Mouse (Mus musculus) olfactory bulb, adult 2 months (tissue): Measurements from ENCODE around the gene Jun.

ENCODE experiments used
- CTCF ChIP-seq: fragments of 200-500 bp; IDR thresholded peaks from 2 replicates; pipeline ENCODE4 v1.5.1; 2012; ENCODE audit warnings: low read depth, mild to moderate bottlenecking, low read length, moderate library complexity; ENCODE audit not compliant: insufficient read depth
- POLR2A ChIP-seq: fragments of 200-500 bp; IDR thresholded peaks from 2 replicates; pipeline ENCODE4 v1.6.1; 2012; ENCODE audit warnings: mild to moderate bottlenecking, low read depth, low read length, moderate library complexity; ENCODE audit not compliant: insufficient read depth

DNA sequence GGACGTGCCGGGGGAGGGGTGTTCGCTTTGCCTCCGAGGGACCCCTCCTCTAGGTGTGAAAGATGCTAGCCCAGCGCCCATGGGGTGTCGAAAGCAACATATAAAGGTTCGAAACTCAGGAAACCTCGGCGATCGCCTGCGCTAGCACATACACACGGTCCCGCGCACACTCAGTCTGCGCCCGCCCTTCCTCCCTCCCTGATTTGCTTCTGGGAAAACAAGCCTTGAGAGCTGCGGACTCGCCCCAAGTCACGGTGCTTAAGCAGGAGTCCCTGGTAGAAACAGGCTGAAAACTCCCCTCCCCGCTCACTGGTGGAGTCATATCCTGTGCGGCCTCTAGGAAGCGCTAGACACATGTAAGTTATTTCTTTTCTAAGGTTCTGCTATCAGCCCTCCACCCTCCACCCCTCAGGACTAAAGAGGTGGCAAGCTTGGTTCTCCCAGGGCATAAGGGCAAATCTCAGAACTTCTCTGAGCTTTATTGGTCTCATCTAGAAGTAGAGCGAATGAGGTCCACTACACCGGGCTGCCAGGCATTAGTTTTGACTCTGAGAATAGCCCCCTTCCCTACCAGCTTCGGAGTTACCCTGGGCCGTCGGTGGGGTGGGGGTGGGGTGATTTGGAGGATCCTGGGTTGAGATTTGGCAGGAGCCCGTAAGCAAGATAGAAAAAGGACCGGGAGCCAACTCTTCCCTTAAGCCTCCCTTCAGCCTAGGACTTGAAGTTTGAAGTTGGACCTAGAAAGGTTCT lies 1.2 kb upstream of the Jun start:
- TF ChIP-seq CTCF: 0 out of 2 replicates have a peak, but pooled peaks have one; percentile 11
- no peak for TF ChIP-seq POLR2A
